Mouse (Mus musculus): Measurements from ENCODE around the gene Nr2f6. TPM values are rescaled to one million over a fixed set of nuclear protein-coding genes. Genes with fewer than 3 reads are reported as not detected.

Nr2f6 gene
- total RNA-seq, 2 experiments from 2014 or later, result 20.9 to 21.5 TPM

DNA sequence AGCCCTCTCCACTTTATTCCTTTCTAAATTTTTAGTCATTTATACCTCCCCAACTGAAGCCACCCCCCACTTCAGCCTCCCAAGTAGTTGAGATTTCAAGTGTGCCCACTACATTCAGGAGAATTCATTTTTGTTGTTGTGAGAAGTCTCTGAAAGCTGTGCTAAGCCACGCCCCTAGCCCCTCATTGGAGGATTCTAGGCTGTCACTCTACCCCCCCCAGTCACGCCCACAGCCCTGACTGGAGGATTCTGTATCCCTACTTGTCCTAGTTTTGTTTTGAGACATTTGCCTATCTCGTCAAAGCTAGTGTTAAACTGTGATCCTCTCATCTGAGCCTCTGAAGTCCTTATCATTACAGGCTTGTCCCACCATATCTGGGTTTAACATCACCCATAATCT, 11.1 kb upstream of the Nr2f6 start:
- intact Hi-C loops (cut with DNase I), result no loop called here
- DNase-seq, result peak in 1 of 2 experiments; percentile 12

DNA sequence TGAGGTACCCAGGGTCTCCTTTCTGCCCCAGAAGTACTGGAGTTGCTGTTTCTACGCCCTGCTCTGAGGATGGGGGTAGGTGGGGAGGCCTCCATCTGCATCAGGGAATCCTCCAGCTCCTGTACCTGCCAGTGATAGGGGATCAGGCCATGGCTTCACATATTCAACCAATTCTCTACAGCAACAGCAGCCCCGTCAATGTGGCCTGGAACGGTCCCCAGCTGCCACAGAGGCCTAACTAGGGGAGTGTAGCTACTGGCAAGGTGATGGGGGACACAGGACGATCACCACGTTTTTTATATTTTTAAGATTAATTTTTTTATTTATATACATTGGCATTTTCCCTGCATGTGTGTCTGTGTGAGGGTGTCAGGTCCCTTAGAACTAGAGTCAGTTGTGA, 10.6 kb upstream of the Nr2f6 start:
- intact Hi-C loops (cut with DNase I), result no loop called here

GRCm38 (mm10) chr8:71391696-71392095, 9.9 kb upstream of the Nr2f6 start:
- intact Hi-C loops (cut with DNase I), result no loop called here
- DNase-seq, result no peak

More for the DNA sequence above, 10.6 kb upstream of the Nr2f6 start:
- peak in 1 of 2 experiments; percentile 9 for DNase-seq

DNA sequence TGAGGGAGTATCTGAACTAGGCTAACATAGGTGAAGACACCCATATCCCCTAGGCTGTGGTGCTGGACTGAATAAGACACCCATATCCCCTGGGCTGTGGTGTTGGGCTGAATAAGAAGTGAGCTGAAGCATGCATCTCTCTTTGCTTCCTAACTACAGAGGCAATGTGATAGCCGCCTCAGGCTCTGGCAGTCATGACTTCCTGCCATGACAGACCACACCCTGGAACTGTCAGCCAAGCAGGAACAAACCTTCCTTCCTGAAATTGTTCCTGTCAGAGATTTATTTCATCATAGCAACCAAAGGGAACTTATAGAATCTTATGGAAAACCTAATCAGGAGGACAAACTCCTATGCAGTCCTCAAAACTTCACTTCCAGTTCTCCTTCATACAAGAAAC, 6.5 kb upstream of the Nr2f6 start:
- intact Hi-C loops (cut with DNase I), result no loop called here
- no peak for DNase-seq

GRCm38 (mm10) chr8:71385212-71385835, 3.6 kb upstream of the Nr2f6 start:
- intact Hi-C loops (cut with DNase I), result no loop called here
- DNase-seq, result no peak

DNA sequence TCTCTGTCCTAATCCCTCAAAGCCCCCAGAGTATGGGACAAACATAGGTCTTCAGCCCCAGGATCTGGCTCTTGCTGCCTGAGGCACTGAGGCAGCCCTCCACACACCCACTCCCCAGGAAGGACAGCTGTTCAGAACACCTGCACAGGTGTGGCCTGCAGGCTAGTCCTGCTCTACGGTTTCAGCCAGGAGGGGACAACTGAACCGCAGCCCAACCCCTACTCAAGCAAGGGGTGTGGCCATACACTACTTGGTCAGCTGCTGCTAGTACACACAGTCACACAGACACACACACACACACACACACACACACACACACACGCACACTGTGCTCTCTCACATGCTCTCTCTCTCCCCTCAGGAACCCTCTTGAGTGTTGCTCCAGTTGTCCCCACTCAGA, 2.1 kb upstream of the Nr2f6 start:
- intact Hi-C loops (cut with DNase I), result no loop called here
- no peak for DNase-seq

GRCm38 (mm10) chr8:71383396-71383795, 1.6 kb upstream of the Nr2f6 start:
- intact Hi-C loops (cut with DNase I), result no loop called here

DNA sequence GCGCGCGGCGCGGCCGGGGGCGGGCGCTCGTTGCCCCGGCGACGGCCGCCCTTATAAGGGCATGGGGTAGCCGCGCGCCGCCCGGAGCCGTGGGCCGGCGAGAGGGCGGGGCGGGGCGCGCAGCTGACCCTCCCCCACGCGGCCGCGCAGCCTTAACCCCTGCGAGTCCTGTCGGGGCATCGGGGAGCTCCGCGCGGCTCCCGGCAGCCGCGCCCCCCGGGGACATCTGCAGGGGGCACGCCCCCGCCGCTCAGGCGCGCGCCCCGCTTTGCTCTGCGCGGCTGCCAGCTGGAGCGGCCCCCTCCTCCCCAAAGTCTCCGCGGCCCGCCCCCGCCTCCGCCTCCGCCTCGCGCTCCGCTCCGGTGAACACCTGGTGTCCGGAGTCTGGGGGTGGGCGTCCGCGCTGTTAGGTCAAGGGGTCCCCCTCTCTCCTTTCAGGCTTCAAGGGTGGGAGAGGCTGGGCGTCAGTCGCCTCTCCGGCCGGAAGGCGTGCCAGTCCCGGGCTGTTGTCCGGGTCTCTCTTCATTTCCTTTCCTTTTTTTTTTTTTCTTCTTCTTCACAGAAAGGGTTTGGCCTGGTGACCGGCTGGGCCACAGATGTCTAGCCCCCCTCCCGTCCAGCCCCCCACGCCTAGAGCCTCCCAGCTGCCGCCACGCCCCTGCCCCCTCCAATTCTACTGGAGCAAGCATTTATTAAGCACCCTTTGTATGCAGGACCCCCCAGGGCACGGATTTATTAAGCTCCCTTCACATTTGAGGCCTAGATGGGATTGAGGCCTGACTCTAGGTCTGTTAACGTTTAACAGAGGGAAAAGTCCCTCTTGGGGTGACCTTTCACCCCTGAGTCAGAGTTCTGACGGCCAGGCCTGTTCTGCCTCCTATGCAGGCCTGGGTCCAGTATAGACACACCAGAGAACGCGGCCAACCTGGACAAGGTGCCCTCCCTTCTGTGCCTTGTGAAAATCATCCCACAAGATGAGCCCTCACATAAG, 506 bp upstream of the Nr2f6 start:
- intact Hi-C loops (cut with DNase I), result no loop called here
- DNase-seq, result peak; percentile 76 to 80

More at GRCm38 (mm10) chr8:71383396-71383795, 1.6 kb upstream of the Nr2f6 start:
- DNase-seq, result no peak

GRCm38 (mm10) chr8:71380178-71381171, 1.3 kb downstream of the Nr2f6 start:
- no peak for DNase-seq
- intact Hi-C loops (cut with DNase I), result no loop called here

DNA sequence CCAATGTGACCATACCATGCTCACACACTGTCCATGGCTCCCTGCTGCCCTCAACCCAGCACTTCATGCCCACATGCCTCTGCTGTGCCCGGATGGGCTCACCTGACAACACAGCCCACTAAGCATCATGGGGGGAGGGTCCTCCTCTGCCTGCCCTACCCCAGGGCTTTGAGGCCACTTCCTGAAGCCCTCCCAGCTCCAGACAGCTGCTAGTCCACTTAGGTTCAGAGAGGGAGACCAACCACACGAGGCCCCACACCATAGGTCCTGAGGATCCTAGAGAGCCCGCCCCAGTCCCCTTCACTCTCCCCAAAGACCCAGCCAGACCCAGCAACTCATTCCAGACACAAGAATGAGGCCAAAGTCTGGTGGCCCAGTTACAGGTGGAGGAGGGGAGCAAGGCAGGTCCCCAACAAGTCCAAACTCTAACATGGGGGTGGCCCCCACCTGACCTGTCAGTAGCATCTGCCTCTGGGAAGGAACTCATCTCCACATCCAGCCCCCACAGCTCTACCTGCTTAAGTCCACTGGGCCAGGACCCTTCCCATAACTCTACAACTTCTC, 2.2 kb downstream of the Nr2f6 start:
- no peak for DNase-seq
- intact Hi-C loops (cut with DNase I), result no loop called here

DNA sequence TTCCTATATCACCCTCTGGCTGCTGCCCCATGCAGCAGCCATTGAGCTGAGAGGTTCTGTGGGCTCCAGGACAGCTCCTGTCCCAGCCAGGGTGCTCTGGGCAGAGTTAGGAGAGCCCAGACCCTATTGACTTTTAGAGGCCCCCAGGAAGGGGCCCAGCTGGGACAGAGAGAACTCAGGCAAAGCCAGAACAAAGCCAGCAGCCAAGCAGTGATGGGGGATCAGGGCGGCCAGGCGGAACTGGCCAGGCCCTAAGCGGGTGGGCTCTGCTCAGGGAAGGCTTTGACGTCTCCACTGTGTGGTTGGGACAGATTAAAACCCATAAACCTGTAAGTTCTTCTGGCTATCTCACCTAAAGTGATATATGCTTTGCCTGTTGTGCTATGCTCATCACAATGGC, 2.8 kb downstream of the Nr2f6 start:
- DNase-seq, result no peak
- intact Hi-C loops (cut with DNase I), result no loop called here

DNA sequence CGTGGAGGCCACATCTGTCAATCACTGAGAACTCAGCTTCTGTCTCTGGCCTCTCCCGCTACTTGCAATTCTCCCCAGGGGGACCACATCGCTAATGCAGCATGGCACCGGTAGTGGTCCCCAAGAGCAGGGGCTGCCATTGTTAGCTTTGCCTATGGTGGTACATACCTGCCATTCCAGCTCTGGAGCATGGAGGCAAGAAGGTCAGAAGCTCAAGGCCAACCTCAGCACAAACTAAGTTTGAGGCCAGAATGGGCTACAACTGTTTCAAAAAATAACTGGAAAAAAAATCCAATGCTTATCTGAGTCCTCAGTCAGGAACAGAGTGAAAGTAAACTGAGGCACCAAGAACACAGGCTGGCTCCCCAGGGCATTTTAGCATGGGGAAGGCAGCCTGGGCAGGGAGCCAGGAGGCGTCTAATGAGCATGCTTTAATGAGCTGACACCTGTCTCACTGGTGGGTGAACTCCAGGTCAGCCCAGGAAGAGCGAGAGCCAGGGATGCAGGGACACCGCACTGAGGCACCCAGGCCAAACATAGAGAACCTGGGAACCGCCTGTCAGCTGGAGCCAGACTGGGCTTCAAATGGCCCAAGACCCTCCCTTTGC, 5.2 kb downstream of the Nr2f6 start:
- intact Hi-C loops (cut with DNase I), result no loop called here
- no peak for DNase-seq

DNA sequence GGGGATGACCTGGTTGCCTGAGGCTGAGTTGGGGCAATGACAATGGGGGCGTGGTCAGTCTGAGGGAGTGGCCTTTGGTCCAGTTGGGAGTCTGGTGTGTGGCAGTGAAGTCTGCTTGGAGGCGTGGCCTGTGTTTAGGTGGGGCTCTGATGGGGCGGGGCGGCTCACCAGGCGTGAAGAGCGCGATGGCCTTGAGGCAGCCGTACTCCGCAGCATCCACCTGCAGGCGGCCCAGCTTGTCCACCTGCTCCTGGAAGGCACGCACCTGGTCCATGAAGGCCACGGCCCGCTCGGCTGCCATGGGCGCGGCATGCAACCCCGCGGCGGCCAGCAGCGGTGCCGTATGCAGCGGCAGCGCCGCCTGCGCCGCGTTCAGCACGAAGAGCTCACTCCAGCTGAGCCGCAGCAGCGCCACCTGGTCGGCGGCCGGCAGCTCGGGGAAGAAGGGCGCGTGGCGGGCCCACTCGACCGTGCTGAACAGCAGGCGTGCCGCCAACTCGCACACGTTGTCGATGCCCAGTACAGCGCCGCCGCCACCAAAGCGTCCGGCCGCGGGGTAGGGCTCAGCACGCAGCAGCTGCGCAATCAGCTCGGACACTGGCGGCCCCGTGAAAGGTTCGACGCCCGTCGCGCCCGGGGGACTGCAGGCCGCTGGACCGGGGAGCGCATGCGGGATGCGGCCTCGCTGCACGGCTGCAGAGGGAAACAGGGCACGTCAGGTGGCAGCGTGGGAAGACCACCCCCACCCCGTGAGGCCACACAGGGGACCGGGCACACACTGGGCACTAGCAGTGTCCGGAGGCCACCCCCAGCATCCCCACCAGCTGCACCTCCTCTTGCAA, 6.0 kb downstream of the Nr2f6 start:
- DNase-seq, result no peak
- intact Hi-C loops (cut with DNase I), result no loop called here

- intact Hi-C loops (cut with DNase I), result loop anchor here (5.0 kb wide), 1 partner anchor 33 kb away; the partner anchor contains the start of gene Ankle1
- no peak for DNase-seq
These were observed 7.0 kb downstream of the Nr2f6 start for GRCm38 (mm10) chr8:71374616-71375206.

- intact Hi-C loops (cut with DNase I), result loop anchor here (5.0 kb wide), 1 partner anchor 34 kb away; the partner anchor contains the start of gene Ankle1
- DNase-seq, result no peak
These were observed 8.8 kb downstream of the Nr2f6 start for GRCm38 (mm10) chr8:71373000-71373399.

- no peak for DNase-seq
- intact Hi-C loops (cut with DNase I), result loop anchor here (5.0 kb wide), 1 partner anchor 35 kb away; the partner anchor contains the start of gene Ankle1
These were observed 9.3 kb downstream of the Nr2f6 start for GRCm38 (mm10) chr8:71372427-71372826.

DNA sequence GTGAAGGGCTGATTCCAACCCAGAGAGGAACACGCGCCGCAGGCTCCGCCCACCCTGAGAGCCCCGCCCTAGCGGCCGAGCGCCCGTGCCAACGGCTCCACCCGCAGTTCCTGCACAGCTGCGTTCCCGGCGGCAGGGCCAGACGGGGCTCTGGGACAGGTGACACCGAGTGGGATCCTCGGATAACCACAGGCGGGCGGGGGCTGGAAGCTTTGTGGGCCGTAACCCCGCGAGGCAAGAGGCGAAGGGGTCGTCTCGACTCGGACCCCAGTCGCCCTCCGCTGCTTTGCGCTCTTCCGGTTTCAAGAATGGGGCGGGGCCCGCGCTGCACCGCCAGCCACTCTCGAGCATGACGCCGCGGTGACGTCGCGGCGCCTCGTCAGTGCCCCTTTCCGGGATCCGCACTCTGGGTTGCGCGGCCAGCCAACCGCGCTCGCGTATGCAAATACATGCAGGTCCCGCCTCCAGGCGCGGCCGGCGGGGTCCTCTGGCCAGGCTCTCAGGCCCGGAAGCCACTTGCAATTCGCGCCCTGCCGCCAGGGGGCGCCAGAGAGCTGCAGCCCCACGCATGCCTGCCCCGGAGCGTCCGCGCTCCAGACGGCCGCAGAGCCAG, 10.4 kb downstream of the Nr2f6 start, which contains the start of gene Ocel1:
Ocel1 (plus strand) TSS at position 63 of the 613 bp plus-strand sequence.
- peak; percentile 95 to 97 for DNase-seq
- intact Hi-C loops (cut with DNase I), result loop anchor here (5.0 kb wide), 1 partner anchor 36 kb away; the partner anchor contains the start of gene Ankle1
